Mouse (Mus musculus) hindbrain, postnatal 0 days (tissue): ENCODE results near the gene Hist1h3a. TPM values are rescaled to one million over a fixed set of nuclear protein-coding genes. Genes with fewer than 3 reads are reported as not detected.
A peak's percentile ranks its signal among the peaks of the same experiment; 100 is the strongest.
"Not testable (repeated sequence)": the region's sequence is repeated elsewhere in the genome, so short reads cannot be mapped to it uniquely, and the experiment has no call there.

Experiments
- ATAC-seq: fragments of 200-750 bp; cut with Nextera tagmentation; 2 replicates; pipeline ENCODE4 v1.8.0; 2017; ENCODE audit warnings: mild to moderate bottlenecking, moderate TSS enrichment, moderate library complexity
- DNase-seq: peaks from one replicate; pipeline ENCODE4 v3.0.0-alpha.2; 2015; ENCODE audit warnings: low spot score
- H3K27ac ChIP-seq: fragments of 300-500 bp; sonication (generic); 2 replicates; pipeline ENCODE4 v1.5.1; 2014; ENCODE audit warnings: mild to moderate bottlenecking
- H3K27me3 ChIP-seq: fragments of 300-500 bp; sonication (generic); 2 replicates; pipeline ENCODE4 v1.6.1; 2014; ENCODE audit warnings: low read length, mixed read lengths; ENCODE audit not compliant: insufficient read depth
- H3K36me3 ChIP-seq: fragments of 300-500 bp; sonication (generic); 2 replicates; pipeline ENCODE4 v1.6.1; 2014; ENCODE audit warnings: low read length, mixed read lengths; ENCODE audit not compliant: insufficient read depth
- H3K4me1 ChIP-seq: fragments of 300-500 bp; sonication (generic); 2 replicates; pipeline ENCODE4 v1.6.1; 2014; ENCODE audit warnings: antibody characterized with exemption, low read length, mixed read lengths; ENCODE audit not compliant: insufficient read depth
- H3K4me2 ChIP-seq: fragments of 300-500 bp; sonication (generic); 2 replicates; pipeline ENCODE4 v1.6.1; 2014; ENCODE audit warnings: low read depth, mild to moderate bottlenecking, low read length, moderate library complexity, mixed read lengths
- H3K4me3 ChIP-seq: fragments of 300-500 bp; sonication (generic); 2 replicates; pipeline ENCODE4 v1.5.1; 2014; ENCODE audit warnings: low read length
- H3K9ac ChIP-seq: fragments of 300-500 bp; sonication (generic); replicated peaks from 2 replicates; pipeline ENCODE4 v1.6.1; 2014; ENCODE audit warnings: mild to moderate bottlenecking, low read length, moderate library complexity, mixed read lengths
- H3K9me3 ChIP-seq: fragments of 300-500 bp; sonication (generic); 2 replicates; pipeline ENCODE4 v1.6.1; 2016; ENCODE audit warnings: low read length, mixed read lengths
- CTCF ChIP-seq: IDR thresholded peaks from 2 replicates; pipeline ENCODE4 v1.5.1; 2016; ENCODE audit warnings: antibody characterized with exemption, control low read depth, low read depth
- WGBS: fragments of 180-500 bp; shearing (Covaris S2); extraction: QIAGEN DNeasy Blood & Tissue Kit; methylation state at CpG from one replicate; pipeline ENCODE4 v1.1.7; 2014; 5-methylcytosine and 5-hydroxymethylcytosine counted together
- polyA plus RNA-seq: library from polyadenylated mRNA; unstranded; fragments of >200 nt; fragmentation: Nextera tagmentation; extraction: Ambion mirVana; gene quantifications from 2 replicates; pipeline ENCODE4 v1.2.1, GENCODE M21; 2015
- total RNA-seq: library from RNA; depleted of rRNA; stranded (reverse); fragments of >200 nt; gene quantifications from 2 replicates; pipeline ENCODE4 v1.2.3, GENCODE M21; 2014

The Hist1h3a gene
- total and polyA plus RNA-seq, 2 experiments from 2014 or later: 1.5 to 2,055 TPM

- Histone ChIP-seq H3K36me3 (no peaks in the 10 kb centered on the region), H3K4me1 (no peaks in the 10 kb centered on the region), H3K27ac (no peak overlapping the region), H3K4me2 (no peak overlapping the region), H3K27me3 (no peaks in the 10 kb centered on the region), H3K9ac (no peak overlapping the region), H3K4me3 (no peak overlapping the region), H3K9me3 (no peaks in the 10 kb centered on the region)
- ATAC-seq (no peak), DNase-seq (no peak)
- TF ChIP-seq CTCF: no peak
- WGBS: 96% methylated on average over 7 of the region's 7 CpGs
Measured at GRCm38 (mm10) chr13:23778339-23778738, 16.2 kb upstream of the Hist1h3a start.

DNA sequence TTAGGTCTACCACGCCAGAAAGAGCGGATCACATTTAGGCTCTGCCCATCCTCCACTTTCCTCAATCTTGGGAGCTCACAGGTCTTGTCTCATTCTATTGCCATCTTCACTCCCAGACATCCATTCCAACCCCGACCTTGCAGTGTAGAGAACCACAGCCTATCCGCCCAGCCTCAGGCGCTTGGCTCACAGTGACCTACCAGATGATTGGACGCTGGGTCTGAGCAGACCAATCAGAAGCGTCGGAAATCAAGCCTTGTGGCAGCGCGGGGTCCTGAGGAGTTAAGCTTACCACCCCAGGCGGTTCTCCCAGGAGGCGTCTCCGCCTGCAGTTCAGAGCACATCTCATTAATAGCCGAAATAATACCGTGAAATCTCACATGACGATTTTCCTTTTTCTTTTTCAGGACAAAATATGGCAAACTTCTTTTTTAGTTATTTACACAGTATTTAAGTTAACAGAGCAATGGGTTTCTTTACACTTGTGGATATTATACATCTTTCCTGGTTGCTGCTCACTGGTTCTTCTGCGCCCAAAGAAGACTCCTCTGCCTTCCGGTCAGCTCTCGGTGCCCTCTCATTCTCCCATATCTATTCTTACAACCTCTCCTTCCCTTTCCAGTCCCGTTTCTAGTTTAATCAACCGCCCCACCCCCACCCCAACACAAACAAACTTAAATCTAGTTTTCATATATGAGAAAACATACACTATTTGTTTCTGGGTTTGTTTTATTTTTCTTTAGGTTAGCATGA lies 10.6 kb upstream of the Hist1h3a start:
- H3K27me3 ChIP-seq: no peaks in the 10 kb centered on the region
- no peak overlapping the region for H3K27ac ChIP-seq
- 27% methylated on average over 21 of the region's 21 CpGs for WGBS
- H3K36me3 ChIP-seq: no peaks in the 10 kb centered on the region
- H3K9ac ChIP-seq: no peak overlapping the region
- peak; percentile 87 for ATAC-seq
- H3K9me3 ChIP-seq: no peaks in the 10 kb centered on the region
- H3K4me1 ChIP-seq: peaks cover 6% of the 10 kb centered on the region; the same call in 1 of the 2 replicates
- peak overlapping the region; percentile 47 for H3K4me2 ChIP-seq
- H3K4me3 ChIP-seq: peak overlapping the region; percentile 8; the same call in 1 of the 2 replicates
- peak; percentile 67 for DNase-seq
- TF ChIP-seq CTCF: no peak

- H3K27me3 ChIP-seq, H3K9ac ChIP-seq, H3K27ac ChIP-seq, H3K9me3 ChIP-seq, H3K4me1 ChIP-seq, H3K4me3 ChIP-seq, H3K4me2 ChIP-seq, ATAC-seq, DNase-seq, H3K36me3 ChIP-seq: not testable (repeated sequence)
- WGBS: 94% methylated on average over 2 of the region's 2 CpGs
Measured at GRCm38 (mm10) chr13:23769613-23770012, 7.4 kb upstream of the Hist1h3a start, which contains the start of gene Trim38. TSS of gene Trim38 (plus strand) at chr13:23769913.

DNA sequence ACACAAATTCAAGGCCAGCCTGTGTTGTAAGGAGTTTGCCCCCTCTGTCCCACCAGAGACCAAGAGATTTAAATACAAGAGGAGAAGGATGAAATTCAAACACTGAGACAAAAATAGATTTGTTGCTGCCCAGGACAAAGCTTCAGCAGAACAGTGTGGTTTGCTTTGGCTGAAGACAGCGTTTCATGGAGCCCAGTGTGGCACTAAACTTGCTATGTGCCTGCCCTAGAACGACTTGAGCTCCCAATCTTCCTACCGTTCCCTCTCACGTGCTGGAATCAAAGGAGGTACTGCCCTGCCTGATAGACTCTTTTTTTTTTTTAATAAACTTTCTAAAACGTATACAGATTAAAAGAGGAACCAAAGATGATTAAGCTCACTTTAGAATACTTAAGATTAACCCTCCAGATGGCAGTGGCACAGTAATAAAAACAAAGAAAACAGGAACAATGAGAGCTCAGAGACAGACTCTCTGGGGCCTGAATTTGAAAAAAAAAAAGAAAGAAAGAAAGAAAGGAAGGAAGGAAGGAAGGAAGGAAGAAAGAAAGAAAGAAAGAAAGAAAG lies 6.7 kb upstream of the Hist1h3a start:
- ATAC-seq (no peak), DNase-seq (no peak)
- TF ChIP-seq CTCF: no peak
- Histone ChIP-seq H3K9me3 (no peaks in the 10 kb centered on the region), H3K27me3 (no peaks in the 10 kb centered on the region), H3K27ac (no peak overlapping the region), H3K4me2 (no peak overlapping the region), H3K36me3 (no peaks in the 10 kb centered on the region), H3K9ac (no peak overlapping the region), H3K4me1 (peaks cover 12% of the 10 kb centered on the region), H3K4me3 (no peak overlapping the region)
- 60% methylated on average over 5 of the region's 5 CpGs for whole genome bisulfite sequencing

- no peak for TF ChIP-seq CTCF
- ATAC-seq (no peak), DNase-seq (no peak)
- Histone ChIP-seq H3K4me1 (peaks cover 6% of the 10 kb centered on the region), H3K4me2 (no peak overlapping the region), H3K9me3 (no peaks in the 10 kb centered on the region), H3K36me3 (no peaks in the 10 kb centered on the region), H3K27me3 (no peaks in the 10 kb centered on the region), H3K27ac (no peak overlapping the region), H3K9ac (no peak overlapping the region), H3K4me3 (no peak overlapping the region)
Measured at GRCm38 (mm10) chr13:23766772-23767171, 4.6 kb upstream of the Hist1h3a start.

DNA sequence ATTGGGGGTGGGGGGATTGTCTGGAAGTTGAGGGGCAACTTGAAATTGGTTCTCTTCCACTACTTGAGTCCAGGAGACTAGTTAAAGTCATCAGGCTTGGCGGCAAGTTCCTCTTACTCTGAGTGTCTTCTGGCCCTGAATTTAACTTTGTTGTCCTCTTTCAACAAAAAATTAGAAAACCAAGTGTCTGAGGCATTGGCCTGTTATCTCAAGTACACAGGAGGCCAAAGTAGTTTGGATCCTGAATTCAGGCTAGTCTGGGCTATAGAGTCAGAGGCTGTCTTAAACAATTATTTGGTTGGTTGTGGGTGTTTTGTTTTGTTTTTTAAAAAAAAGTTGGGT lies 3.0 kb upstream of the Hist1h3a start:
- H3K4me2 ChIP-seq: no peak overlapping the region
- no peaks in the 10 kb centered on the region for H3K36me3 ChIP-seq
- H3K27me3 ChIP-seq: no peaks in the 10 kb centered on the region
- no peak overlapping the region for H3K9ac ChIP-seq
- no peak overlapping the region for H3K4me3 ChIP-seq
- H3K4me1 ChIP-seq: peaks cover 6% of the 10 kb centered on the region
- 84% methylated on average over 1 of the region's 1 CpGs for WGBS
- no peak for TF ChIP-seq CTCF
- no peak overlapping the region for H3K27ac ChIP-seq
- no peak for DNase-seq
- H3K9me3 ChIP-seq: no peaks in the 10 kb centered on the region
- ATAC-seq: no peak
